Mouse (Mus musculus): ENCODE data around the gene Rras. TPM values are rescaled to one million over a fixed set of nuclear protein-coding genes. Genes with fewer than 3 reads are reported as not detected.

Gene Rras
- polyA plus RNA-seq, 1 experiment from 2014 or later, result 21.2 TPM

GRCm38 (mm10) chr7:45058607-45059571 is 41.1 kb downstream of the Rras start:
- WGBS, result 80% methylated on average over 10 of the region's 10 CpGs
- H3K27me3 ChIP-seq (ENCODE audit: control insufficient read depth, insufficient read depth, low read length), result no peaks in the 10 kb centered on the region
- H3K9me3 ChIP-seq (ENCODE audit: control insufficient read depth, low read length), result no peaks in the 10 kb centered on the region
- H3K9ac ChIP-seq (ENCODE audit: low read depth, low read length), result no peak overlapping the region
- no peak overlapping the region for H3K27ac ChIP-seq (ENCODE audit: low read depth, low read length)
- no peak overlapping the region for H3K4me3 ChIP-seq (ENCODE audit: low read depth, low read length)
- H3K36me3 ChIP-seq (ENCODE audit: control insufficient read depth, insufficient read depth, low read length), result no peaks in the 10 kb centered on the region
- H3K4me1 ChIP-seq (replicated peaks; ENCODE audit: control insufficient read depth, insufficient read depth, low read length), result peaks cover 6% of the 10 kb centered on the region; the same call in 1 of the 2 replicates
- no peak overlapping the region for H3K4me2 ChIP-seq (replicated peaks; ENCODE audit: low read depth, low read length)
- peak; percentile 34 for DNase-seq (ENCODE audit: low spot score)
- ATAC-seq (ENCODE audit: low FRiP score), result no peak

- Histone ChIP-seq H3K9ac (ENCODE audit: low read depth, low read length) (no peak overlapping the region), H3K4me3 (ENCODE audit: low read depth, low read length) (no peak overlapping the region), H3K27me3 (ENCODE audit: control insufficient read depth, insufficient read depth, low read length) (no peaks in the 10 kb centered on the region), H3K27ac (ENCODE audit: low read depth, low read length) (no peak overlapping the region), H3K4me2 (replicated peaks; ENCODE audit: low read depth, low read length) (no peak overlapping the region), H3K9me3 (ENCODE audit: control insufficient read depth, low read length) (no peaks in the 10 kb centered on the region), H3K36me3 (ENCODE audit: control insufficient read depth, insufficient read depth, low read length) (no peaks in the 10 kb centered on the region), H3K4me1 (replicated peaks; ENCODE audit: control insufficient read depth, insufficient read depth, low read length) (peaks cover 6% of the 10 kb centered on the region; the same call in 1 of the 2 replicates)
- DNase-seq (ENCODE audit: low spot score) (no peak), ATAC-seq (ENCODE audit: low FRiP score) (no peak)
- WGBS, result 88% methylated on average over 6 of the region's 6 CpGs
These were observed 42.9 kb downstream of the Rras start for GRCm38 (mm10) chr7:45060632-45061122.

DNA sequence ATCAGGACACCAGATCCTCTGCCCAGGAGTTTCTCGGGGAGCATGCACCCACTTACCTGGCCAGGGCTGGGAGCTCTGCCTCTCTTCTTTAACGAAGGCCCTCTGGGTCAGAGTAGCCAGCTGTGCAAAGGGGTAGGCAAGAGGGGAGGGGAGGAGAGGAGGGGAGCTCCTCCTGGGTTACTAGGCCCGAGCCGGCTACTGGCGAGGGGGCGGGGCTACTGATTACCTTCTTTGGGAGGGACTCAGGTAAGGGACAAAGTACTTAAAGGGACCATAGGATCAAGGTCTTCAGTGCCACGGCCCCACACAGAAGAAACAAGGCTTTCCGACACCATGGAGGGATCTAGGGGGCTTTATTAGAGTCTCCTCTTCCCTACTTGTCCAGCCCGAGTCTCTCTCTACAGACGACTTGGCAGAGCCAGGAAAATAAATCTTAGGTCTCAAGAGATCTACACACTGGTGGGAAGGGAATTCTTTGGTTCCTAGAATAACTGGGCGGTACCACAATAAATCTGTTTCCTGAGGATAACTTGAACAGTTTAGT is 43.8 kb downstream of the Rras start:
- peak overlapping the region; percentile 68; the same call in 1 of the 2 replicates for H3K27ac ChIP-seq (ENCODE audit: low read depth, low read length)
- 16% methylated on average over 11 of the region's 11 CpGs for WGBS
- no peak for ATAC-seq (ENCODE audit: low FRiP score)

GRCm38 (mm10) chr7:45062239-45062835 is 44.6 kb downstream of the Rras start, which contains the start of the genes Nosip and Prrg2:
Nosip (plus strand) TSS chr7:45062429.
Prrg2 (minus strand) TSS chr7:45062677.
- under 1% methylated on average over 31 of the region's 31 CpGs for WGBS
- Histone ChIP-seq H3K4me3 (ENCODE audit: low read depth, low read length) (peak within 1 kb of the TSS; percentile 54), H3K4me2 (replicated peaks; ENCODE audit: low read depth, low read length) (peak within 1 kb of the TSS; percentile 42), H3K27ac (ENCODE audit: low read depth, low read length) (peak within 1 kb of the TSS; percentile 68), H3K4me1 (replicated peaks; ENCODE audit: control insufficient read depth, insufficient read depth, low read length) (peaks cover 6% of the 10 kb centered on the region; the same call in 1 of the 2 replicates), H3K9me3 (ENCODE audit: control insufficient read depth, low read length) (no peaks in the 10 kb centered on the region), H3K9ac (ENCODE audit: low read depth, low read length) (peak within 1 kb of the TSS; percentile 49), H3K27me3 (ENCODE audit: control insufficient read depth, insufficient read depth, low read length) (no peaks in the 10 kb centered on the region), H3K36me3 (ENCODE audit: control insufficient read depth, insufficient read depth, low read length) (no peaks in the 10 kb centered on the region)
- DNase-seq (ENCODE audit: low spot score) (peak; percentile 97), ATAC-seq (ENCODE audit: low FRiP score) (peak; percentile 89)

More for the DNA sequence above, 43.8 kb downstream of the Rras start:
- H3K36me3 ChIP-seq (ENCODE audit: control insufficient read depth, insufficient read depth, low read length), result no peaks in the 10 kb centered on the region
- peak overlapping the region; percentile 28; the same call in 1 of the 2 replicates for H3K9ac ChIP-seq (ENCODE audit: low read depth, low read length)
- H3K4me3 ChIP-seq (ENCODE audit: low read depth, low read length), result peak overlapping the region; percentile 54
- no peaks in the 10 kb centered on the region for H3K27me3 ChIP-seq (ENCODE audit: control insufficient read depth, insufficient read depth, low read length)
- peaks cover 6% of the 10 kb centered on the region; the same call in 1 of the 2 replicates for H3K4me1 ChIP-seq (replicated peaks; ENCODE audit: control insufficient read depth, insufficient read depth, low read length)
- H3K9me3 ChIP-seq (ENCODE audit: control insufficient read depth, low read length), result no peaks in the 10 kb centered on the region
- peak overlapping the region; percentile 42 for H3K4me2 ChIP-seq (replicated peaks; ENCODE audit: low read depth, low read length)
- peak; percentile 14 for DNase-seq (ENCODE audit: low spot score)

- Histone ChIP-seq H3K36me3 (ENCODE audit: control insufficient read depth, insufficient read depth, low read length) (no peaks in the 10 kb centered on the region), H3K27me3 (ENCODE audit: control insufficient read depth, insufficient read depth, low read length) (no peaks in the 10 kb centered on the region), H3K4me2 (replicated peaks; ENCODE audit: low read depth, low read length) (no peak overlapping the region), H3K4me1 (replicated peaks; ENCODE audit: control insufficient read depth, insufficient read depth, low read length) (no peaks in the 10 kb centered on the region), H3K9ac (ENCODE audit: low read depth, low read length) (no peak overlapping the region), H3K4me3 (ENCODE audit: low read depth, low read length) (no peak overlapping the region), H3K27ac (ENCODE audit: low read depth, low read length) (no peak overlapping the region), H3K9me3 (ENCODE audit: control insufficient read depth, low read length) (no peaks in the 10 kb centered on the region)
- WGBS, result 79% methylated on average over 4 of the region's 4 CpGs
- DNase-seq (ENCODE audit: low spot score) (no peak), ATAC-seq (ENCODE audit: low FRiP score) (no peak)
These were observed 49.6 kb downstream of the Rras start for GRCm38 (mm10) chr7:45067190-45067999.

DNA sequence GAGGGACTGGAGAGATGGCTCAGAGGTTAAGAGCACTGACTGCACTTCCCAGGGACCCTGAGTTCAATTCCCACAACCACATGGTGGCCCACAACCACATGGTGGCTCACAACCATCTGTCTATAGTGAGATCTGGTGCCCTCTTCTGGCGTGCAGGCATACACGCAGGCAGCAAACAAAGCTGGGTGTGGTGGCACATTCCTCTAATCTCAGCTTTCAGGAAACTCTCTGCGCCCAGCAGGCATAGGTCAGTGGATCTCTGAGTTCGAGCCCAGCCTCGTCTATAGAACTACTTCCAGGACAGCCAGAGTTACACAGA is 50.2 kb downstream of the Rras start:
- no peak overlapping the region for H3K4me2 ChIP-seq (replicated peaks; ENCODE audit: low read depth, low read length)
- H3K9ac ChIP-seq (ENCODE audit: low read depth, low read length), result no peak overlapping the region
- ATAC-seq (ENCODE audit: low FRiP score) (no peak), DNase-seq (ENCODE audit: low spot score) (peak; percentile 59)
- no peaks in the 10 kb centered on the region for H3K9me3 ChIP-seq (ENCODE audit: control insufficient read depth, low read length)
- H3K36me3 ChIP-seq (ENCODE audit: control insufficient read depth, insufficient read depth, low read length), result no peaks in the 10 kb centered on the region
- no peaks in the 10 kb centered on the region for H3K27me3 ChIP-seq (ENCODE audit: control insufficient read depth, insufficient read depth, low read length)
- no peak overlapping the region for H3K27ac ChIP-seq (ENCODE audit: low read depth, low read length)
- H3K4me3 ChIP-seq (ENCODE audit: low read depth, low read length), result no peak overlapping the region
- 29% methylated on average over 5 of the region's 5 CpGs for WGBS
- H3K4me1 ChIP-seq (replicated peaks; ENCODE audit: control insufficient read depth, insufficient read depth, low read length), result no peaks in the 10 kb centered on the region

GRCm38 (mm10) chr7:45069671-45070070 is 51.9 kb downstream of the Rras start:
- Histone ChIP-seq H3K4me2 (replicated peaks; ENCODE audit: low read depth, low read length) (no peak overlapping the region), H3K36me3 (ENCODE audit: control insufficient read depth, insufficient read depth, low read length) (no peaks in the 10 kb centered on the region), H3K27ac (ENCODE audit: low read depth, low read length) (no peak overlapping the region), H3K4me3 (ENCODE audit: low read depth, low read length) (no peak overlapping the region), H3K4me1 (replicated peaks; ENCODE audit: control insufficient read depth, insufficient read depth, low read length) (no peaks in the 10 kb centered on the region), H3K9me3 (ENCODE audit: control insufficient read depth, low read length) (no peaks in the 10 kb centered on the region), H3K9ac (ENCODE audit: low read depth, low read length) (no peak overlapping the region), H3K27me3 (ENCODE audit: control insufficient read depth, insufficient read depth, low read length) (no peaks in the 10 kb centered on the region)
- 92% methylated on average over 2 of the region's 2 CpGs for WGBS
- ATAC-seq (ENCODE audit: low FRiP score), result no peak
- no peak for DNase-seq (ENCODE audit: low spot score)
